In genomic region chr12:26277002-26277669, GRCm38 (mm10) we compare ENCODE assay signal across 9 mouse cellular contexts.
DNase-seq lines count a peak whose midpoint lies in the region; ATAC-seq and TF ChIP-seq lines count a peak whose summit lies in the region.
"Had no signal": no experiment of that assay in that cellular context is flagged by ENCODE, and none has a peak within 500 bp of the region (broad histone marks: within the 10 kb centered on the region; RNA-seq: fewer than 3 reads in every experiment).

No protein-coding gene starts in this region.

- no peak overlapping the region for H3K9ac ChIP-seq in kidney, postnatal 0 days (ENCODE audit: low read depth, low read length)
- no peak overlapping the region for H3K9ac ChIP-seq in liver, adult 2 months (ENCODE audit: low read depth, low read length)
- H3K9ac ChIP-seq: heart, embryonic 15.5 days had no signal

- H3K79me2 ChIP-seq in liver, adult 2 months (ENCODE audit: control insufficient read depth, insufficient read depth, low read length) = no peaks in the 10 kb centered on the region

- no peak overlapping the region for H3K4me3 ChIP-seq in kidney, postnatal 0 days (replicated peaks; ENCODE audit: low read depth, low read length)
- no peak overlapping the region for H3K4me3 ChIP-seq in liver, adult 2 months (ENCODE audit: insufficient read depth, low read depth, low read length)
- H3K4me3 ChIP-seq: heart, embryonic 15.5 days had no signal

- no peaks in the 10 kb centered on the region for H3K27me3 ChIP-seq in kidney, postnatal 0 days (ENCODE audit: insufficient read depth, low read length)
- H3K27me3 ChIP-seq in liver, adult 2 months (ENCODE audit: control insufficient read depth, insufficient read depth, low read length) = no peaks in the 10 kb centered on the region; the same call in 1 of the 2 replicates
- H3K27me3 ChIP-seq: heart, embryonic 15.5 days had no signal

- no peaks in the 10 kb centered on the region for H3K4me1 ChIP-seq in kidney, postnatal 0 days (replicated peaks; ENCODE audit: insufficient read depth, low read length)
- no peaks in the 10 kb centered on the region for H3K4me1 ChIP-seq in liver, adult 2 months (ENCODE audit: control insufficient read depth, insufficient read depth, low read length)

- no peak for TF ChIP-seq POLR2A in liver, adult 2 months (IDR thresholded peaks at IDR 0.05; ENCODE audit: extremely low read depth, insufficient read depth, low read length)

- DNase-seq in B cell, adult 2 months = peak; percentile 6 to 12
- DNase-seq in Muller cell, postnatal 12 days (ENCODE audit: inconsistent ontology term) = peak; percentile 40
- peak; percentile 86 to 87 for DNase-seq in cerebellum, postnatal 14 days
- peak; percentile 42 to 64 for DNase-seq in frontal cortex, postnatal 25 days (ENCODE audit: low spot score in 2 of 2)
- DNase-seq in kidney, postnatal 0 days (ENCODE audit: low spot score) = peak; percentile 87
- no peak for DNase-seq in liver, adult 2 months (ENCODE audit: extremely low read depth, low read depth, low spot score)
- peak; percentile 57 for DNase-seq in ovary, postnatal 14 days (ENCODE audit: low spot score)
- DNase-seq in c-Kit-positive CD71-positive TER-119-positive erythroid progenitor cells, embryonic 14.5 days (ENCODE audit: low spot score) = no peak

- peak; percentile 78 for TF ChIP-seq CTCF in kidney, postnatal 0 days (IDR thresholded peaks at IDR 0.05; ENCODE audit: low read depth)
- TF ChIP-seq CTCF in liver, adult 2 months (IDR thresholded peaks at IDR 0.05; ENCODE audit: low read depth, low read length) = peak; percentile 29; the same call in 1 of the 2 replicates

- WGBS in kidney, postnatal 0 days = 34% methylated on average over 7 of the region's 7 CpGs
- 58% methylated on average over 7 of the region's 7 CpGs for WGBS in liver, adult 2 months

- no peak for ATAC-seq in kidney, postnatal 0 days (replicated peaks; ENCODE audit: low FRiP score, low read depth)

- H3K4me2 ChIP-seq in kidney, postnatal 0 days (ENCODE audit: low read length) = no peak overlapping the region
- H3K4me2 ChIP-seq: heart, embryonic 15.5 days had no signal

- H3K36me3 ChIP-seq in kidney, postnatal 0 days (ENCODE audit: insufficient read depth, low read length) = no peaks in the 10 kb centered on the region
- no peaks in the 10 kb centered on the region for H3K36me3 ChIP-seq in liver, adult 2 months (ENCODE audit: control insufficient read depth, insufficient read depth, low read length)
- H3K36me3 ChIP-seq: heart, embryonic 15.5 days had no signal

- no peaks in the 10 kb centered on the region for H3K9me3 ChIP-seq in kidney, postnatal 0 days (replicated peaks; ENCODE audit: low read length)
- H3K9me3 ChIP-seq: heart, embryonic 15.5 days had no signal

- no peak overlapping the region for H3K27ac ChIP-seq in kidney, postnatal 0 days
- no peak overlapping the region for H3K27ac ChIP-seq in liver, adult 2 months (replicated peaks; ENCODE audit: insufficient read depth, low read depth, low read length)
- H3K27ac ChIP-seq: heart, embryonic 15.5 days had no signal

Comparison
In these comparisons a context has a peak if more than half of its experiments do, and no peak if none do; other contexts are left out.
1. DNase-seq: peak in B cell, adult 2 months (2 of 2), Muller cell, postnatal 12 days (single experiment), cerebellum, postnatal 14 days (2 of 2), frontal cortex, postnatal 25 days (2 of 2), kidney, postnatal 0 days (single experiment) and ovary, postnatal 14 days (single experiment); none in liver, adult 2 months (single experiment) and c-Kit-positive CD71-positive TER-119-positive erythroid progenitor cells, embryonic 14.5 days (single experiment).